Mouse (Mus musculus) left cerebral cortex, adult 9 months (tissue): ENCODE results near the gene Slc25a26.

Experiments used
- DNase-seq, 2 experiments: peaks; one replicate each; pipeline ENCODE4 v3.0.0; 2022; ENCODE audit warnings: low spot score in 2 of 2

Slc25a26 gene

DNA sequence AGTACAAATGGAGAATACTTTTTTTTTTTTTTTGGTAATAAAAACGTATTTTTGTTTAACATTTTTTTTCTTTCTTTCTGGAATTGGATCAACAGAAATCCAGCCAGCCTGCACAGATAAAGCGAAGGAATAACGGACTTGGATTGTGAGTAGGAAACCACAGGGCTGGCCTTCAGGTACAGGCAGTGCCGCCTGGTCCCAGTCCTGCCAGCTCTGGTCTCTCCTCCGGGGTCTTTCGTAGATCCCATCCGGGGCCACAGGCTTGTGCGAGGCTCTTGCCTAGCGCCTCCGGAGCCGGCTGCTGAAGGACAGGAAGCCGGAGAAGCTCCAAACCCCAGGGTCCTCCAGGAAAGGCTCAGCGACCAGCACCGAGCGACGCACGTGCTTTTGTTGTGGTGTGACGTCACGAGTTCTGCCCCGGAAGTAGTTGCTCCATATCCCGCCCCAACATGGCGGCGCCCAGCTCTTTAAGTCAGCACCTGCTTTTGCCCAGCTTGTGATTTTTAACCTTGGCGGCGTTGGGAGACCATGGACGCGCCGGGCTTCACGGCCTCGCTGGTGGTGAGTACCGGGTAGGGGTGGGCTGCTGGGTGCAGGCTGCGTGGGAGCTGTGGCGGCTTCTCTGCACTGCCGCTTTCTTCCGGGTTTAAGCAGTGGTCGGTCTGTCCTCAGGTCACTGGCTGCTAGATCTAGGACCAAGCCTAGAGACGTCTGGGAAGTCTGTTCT is at the start of gene Slc25a26:
Slc25a26 (plus strand) TSS at position 435 of the 727 bp plus-strand sequence.
- DNase-seq: peak; percentile 79 to 92

DNA sequence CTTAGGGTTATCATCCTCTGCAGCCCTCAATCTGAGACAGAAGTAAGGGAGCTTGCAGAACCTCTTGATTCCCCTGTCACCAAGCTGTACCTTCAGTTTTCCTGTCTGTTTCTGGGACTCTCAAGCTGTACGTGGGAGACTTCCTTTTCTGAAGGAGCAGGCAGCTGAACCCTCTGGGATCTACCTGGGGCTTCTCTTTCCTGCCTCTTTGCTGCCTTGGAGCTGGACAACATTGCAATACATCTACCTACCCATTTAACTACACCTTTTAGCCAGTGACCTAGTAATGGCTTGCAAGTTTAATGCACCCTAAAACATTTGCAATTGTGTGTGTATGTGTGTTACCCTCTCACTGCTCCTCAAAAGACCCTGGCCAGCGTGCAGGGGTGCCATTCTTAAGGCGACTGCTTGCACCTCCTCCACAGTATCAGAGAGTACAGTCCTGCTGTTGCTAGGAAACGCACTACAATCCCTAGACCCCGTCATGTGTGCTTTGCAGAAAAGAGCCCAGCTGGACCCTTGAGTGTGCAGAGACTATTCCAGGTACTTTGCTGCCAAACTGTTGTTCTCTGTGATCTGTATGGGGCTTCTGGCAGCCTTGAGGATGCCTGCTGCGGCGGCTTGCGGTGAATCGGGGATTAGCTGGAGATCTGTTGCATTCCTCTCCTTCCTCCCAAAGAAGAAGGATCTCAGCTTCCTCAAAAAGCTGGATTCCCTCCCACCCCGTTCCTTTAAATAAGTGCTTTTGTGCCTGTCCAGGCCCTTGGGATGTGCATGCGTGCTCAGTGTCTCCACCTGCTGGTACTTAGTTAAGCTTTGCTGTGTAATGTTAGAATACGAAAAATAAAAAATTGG is 35.9 kb upstream of the Slc25a26 start:
- DNase-seq: peak; percentile 15 to 71

DNA sequence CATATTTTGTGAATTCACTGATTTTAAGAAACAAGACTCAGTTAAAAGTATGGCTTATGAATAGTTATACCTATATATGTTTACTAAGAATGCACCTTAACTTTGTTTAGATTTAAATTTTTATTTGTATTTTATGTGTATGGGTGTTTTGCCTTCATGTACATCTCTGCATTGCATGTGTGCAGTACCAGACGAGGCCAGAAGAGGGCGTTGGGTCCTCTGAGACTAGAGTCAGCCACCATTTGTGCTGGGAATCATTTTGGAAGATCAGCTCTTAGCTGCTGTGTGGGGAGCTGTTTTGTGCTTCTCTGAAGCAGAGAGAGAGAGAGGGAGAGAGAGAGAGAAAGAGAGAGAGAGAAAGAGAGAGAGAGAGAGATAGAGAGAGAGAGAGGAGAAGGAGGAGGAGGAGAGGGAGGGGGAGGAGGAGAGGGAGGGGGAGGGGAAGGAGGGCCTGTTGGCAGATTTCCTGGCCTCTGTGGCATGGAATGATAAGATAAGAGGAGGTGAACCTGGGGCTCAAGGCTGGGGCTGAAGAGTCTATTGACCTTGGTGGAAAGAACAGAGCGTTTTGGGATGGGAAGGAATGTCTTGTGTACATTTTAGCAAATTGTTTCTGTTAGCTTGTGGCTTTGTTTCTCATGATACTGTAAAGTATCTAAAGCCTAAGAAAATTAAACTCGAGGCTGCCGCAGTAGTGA is 33.5 kb upstream of the Slc25a26 start:
- no peak for DNase-seq

DNA sequence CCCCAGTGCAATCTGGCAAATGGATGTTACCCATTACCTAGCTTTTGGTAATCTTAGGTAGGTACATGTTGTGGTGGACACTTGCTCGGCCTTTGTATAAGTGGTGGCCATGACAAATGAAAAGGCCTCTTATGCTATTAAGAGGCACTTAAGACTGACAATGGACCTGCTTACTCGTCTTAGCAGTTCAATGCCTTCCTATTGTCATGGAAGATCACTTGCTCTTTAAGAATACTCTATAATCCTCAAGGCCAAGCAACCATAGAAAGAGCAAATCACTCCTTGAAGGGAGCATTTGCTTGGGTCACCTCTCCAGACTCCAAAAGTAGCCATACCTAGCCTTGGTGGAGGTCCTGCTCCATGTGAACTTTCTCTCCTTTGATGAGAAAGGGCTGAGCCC is 7.4 kb upstream of the Slc25a26 start:
- DNase-seq: no peak

DNA sequence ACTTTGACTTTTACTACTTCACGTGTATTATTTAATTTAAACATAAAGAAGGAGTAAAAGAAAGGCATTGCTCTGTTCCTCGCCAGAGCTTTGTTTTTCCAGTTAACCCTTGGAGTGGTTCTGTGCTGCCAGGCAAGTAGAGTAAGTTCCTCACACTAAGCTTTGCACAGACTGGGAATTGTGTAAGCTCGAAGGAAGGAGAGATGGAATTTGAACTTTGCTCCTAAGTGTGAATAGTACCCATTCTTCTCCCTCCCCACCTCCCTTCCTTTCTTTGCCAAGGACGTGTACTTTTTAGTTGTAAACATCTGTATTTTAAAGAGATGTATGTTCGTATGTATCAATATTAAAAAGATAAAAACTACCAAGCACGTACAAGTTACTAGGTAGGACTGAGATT is 3.8 kb downstream of the Slc25a26 start:
- no peak for DNase-seq

DNA sequence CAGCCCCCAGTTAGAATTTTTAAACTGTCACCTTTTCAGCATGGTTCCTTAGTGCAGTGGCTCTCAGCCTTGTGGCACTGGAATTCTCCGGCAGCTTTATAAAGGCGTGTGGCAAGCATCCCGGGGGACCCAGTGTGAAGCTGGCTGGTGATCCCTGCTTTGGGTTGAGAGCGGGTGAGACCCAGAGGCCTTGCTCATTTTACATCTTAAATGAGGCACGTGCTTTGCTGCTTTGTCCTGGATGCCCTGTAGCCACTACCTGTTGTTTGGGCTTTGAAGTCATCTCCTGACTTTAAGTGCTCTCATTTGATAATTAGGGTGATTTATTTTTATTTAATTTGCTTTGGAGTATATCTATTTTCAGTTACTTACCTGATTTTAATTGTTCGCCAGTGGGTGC is 7.8 kb downstream of the Slc25a26 start:
- no peak for DNase-seq

DNA sequence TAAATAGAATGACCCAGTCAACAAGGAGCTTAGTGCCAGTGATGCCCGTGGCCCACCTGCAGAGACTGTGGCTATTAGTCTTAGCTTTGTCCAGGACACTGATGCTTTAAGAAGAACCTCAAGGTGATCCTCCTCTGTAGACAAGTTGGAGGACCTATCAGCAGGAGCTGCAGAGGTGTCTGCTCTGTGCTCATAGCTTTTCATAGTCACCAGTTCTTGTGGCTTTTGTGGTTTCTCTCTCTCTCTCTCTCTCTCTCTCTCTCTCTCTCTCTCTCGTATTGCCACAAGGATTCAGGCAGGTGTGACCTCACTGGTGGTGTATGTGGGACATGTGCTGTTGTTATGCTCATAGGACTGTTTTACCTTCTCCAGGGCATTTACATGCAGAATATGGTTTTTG is 8.7 kb downstream of the Slc25a26 start:
- no peak for DNase-seq

DNA sequence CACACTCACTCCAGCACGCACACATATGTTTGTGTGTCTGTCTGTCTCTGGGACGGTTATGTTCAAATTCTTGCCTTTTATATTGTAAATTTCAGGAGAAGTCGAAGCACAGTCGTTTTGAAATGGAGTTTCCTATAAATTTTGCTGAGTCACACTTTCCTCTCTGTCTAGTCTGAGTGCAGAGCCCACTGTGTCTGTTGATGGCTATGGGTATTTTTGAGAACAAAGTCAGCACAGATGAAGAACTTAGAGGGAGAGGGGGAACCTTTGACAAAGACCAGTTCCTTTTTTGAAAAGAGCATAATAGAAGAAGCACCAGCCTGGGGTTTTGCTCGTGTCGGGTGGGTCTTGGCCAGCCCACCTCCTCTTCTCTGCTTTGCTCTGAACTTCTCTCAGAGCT is 9.1 kb downstream of the Slc25a26 start:
- no peak for DNase-seq

DNA sequence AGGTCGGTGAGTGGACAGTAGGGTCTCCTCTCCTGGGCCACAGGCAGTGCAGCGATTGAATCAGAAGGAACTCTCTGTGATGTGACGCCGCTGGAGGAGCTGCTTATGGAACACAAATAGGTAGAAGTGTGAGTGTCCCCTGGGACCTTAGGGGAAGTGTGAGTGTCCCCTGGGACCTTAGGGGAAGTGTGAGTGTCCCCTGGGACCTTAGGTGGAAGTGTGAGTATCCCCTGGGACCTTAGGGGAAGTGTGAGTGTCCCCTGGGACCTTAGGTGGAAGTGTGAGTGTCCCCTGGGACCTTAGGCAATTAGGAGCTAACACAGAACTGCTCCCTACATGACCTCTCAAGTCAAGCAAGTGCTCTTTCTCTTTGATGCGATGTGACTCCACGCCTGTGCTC is 18.0 kb downstream of the Slc25a26 start:
- no peak for DNase-seq

DNA sequence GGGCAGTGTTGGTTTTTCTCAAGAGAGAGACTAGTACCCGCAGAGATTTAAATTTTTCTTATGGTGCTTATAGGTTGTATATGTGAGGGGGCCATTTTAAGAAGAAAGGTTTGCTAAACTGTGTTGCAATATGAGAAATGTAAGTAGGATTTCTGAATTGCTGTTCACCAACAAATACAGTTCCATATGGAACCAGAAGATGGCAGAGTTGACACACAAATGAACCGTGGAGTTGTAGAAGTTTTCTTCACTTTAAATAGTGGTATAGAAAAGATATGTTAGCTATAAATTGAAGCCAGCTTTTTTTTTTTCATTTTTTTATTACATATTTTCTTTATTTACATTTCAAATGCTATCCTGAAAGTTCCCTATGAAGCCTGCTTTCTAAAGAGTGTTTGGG is 24.2 kb downstream of the Slc25a26 start:
- peak in 1 of 2 experiments; percentile 27 for DNase-seq

DNA sequence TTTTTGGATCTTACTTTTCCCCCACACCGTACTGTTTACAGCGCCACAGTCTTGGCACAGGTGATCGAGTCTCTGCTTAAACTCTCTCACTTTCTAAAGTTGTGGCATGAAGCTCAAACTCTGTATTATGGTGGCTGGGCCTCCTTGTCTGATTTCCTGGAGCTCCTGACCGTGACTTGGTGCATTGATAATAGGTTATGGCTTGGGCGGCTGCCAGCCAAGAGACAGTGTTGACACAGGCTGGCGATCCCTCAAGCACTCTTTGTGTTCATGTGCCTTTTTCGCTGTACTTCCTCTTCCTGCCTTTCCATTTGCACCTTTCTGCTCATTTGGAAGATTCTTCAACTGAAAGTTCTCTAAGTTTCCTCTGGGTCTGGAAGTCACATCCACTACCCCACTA is 30.6 kb downstream of the Slc25a26 start:
- no peak for DNase-seq

DNA sequence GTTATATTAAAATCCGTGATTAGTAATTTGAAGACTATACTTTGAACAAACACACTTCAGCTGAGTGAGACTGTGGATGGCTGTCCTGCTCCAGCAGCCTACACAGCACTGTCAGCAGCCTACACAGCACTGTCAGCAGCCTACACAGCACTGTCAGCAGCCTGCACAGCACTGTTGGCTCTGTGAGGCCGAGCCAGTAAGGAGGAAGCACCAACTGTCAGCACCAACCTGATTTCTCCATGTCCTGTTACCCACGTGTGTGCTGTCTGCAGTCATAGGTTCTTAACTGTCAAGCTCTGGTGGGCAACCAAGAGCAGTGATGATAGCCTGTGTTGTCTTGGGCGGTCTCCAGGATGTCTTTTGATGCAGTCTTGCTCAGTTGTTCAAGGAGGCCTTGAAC is 32.0 kb downstream of the Slc25a26 start:
- no peak for DNase-seq

DNA sequence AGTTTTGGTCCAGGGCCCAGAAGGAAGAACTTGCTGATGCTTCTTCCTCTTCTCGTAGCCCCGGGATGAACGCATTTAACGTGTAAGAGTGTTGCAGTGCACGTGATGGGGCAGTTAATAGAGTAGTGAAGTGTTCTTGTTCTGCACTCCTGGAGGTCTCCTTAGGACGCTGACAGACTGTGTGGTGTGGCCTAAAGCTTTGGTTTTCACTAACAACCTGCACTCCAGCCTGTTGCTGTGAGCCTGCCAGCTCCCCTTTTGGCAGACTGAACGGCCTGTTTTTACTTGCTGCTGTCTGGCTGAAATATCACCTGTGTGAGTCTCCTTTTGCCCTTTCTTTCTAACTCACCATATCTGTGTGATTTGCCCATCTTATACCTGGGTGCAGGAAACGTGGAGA is 36.3 kb downstream of the Slc25a26 start:
- no peak for DNase-seq

DNA sequence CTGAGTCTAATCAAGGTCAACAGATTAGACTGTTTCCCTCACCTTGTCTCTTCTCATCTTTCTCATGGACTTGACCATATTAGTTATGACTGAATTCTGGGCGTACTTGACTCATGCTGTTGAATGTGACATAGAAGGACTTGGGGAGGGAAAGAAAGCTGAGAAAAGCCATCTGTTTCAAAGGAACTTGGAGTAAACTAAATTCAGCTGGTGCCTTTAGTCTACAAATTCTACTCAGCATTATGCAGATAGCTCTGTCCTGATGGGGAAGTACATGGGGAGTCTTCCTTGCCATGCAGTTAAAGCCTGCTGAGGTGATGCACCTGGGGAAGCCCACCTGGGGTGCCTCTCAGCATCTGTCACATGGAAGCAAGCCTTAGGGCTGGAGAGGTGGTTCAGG is 37.5 kb downstream of the Slc25a26 start:
- DNase-seq: no peak

DNA sequence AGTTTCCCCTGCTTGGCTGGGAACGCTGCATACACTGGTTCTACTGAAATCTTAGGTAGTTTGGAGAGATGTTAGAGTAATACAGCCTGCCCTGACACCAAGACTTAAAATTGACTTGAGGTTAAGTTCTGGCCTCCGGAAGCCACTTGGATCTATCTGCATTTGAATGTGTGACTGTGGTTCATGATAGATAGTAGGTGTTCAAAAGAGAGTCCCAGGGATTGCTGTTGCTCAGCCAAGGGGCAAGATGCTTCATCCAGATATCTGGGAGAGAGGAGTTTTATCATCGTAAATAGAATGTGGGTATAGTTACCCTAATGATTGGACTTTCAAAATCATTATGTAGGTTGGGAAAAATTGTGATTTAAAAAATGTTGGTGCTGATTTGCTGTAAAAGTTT is 40.0 kb downstream of the Slc25a26 start:
- DNase-seq: no peak

DNA sequence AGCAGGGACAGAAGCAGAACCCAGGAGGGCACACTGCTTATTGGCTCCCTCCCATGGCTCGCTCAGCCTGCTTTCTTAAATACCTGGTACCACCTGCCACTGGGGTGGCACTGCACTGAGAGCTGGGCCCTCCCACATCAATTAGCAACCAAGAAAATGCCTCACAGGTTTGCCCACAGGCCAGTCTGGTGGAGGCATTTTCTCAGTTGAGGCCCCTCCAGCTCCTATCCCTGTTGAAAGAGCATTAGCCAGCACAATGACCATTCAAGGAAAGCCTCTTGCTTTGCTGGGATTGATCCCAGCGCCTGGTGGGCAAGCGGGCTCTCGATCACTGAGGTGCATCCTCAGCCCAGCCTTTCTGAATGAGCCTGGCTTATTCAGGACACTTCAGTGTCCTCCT is 40.5 kb downstream of the Slc25a26 start:
- no peak for DNase-seq

DNA sequence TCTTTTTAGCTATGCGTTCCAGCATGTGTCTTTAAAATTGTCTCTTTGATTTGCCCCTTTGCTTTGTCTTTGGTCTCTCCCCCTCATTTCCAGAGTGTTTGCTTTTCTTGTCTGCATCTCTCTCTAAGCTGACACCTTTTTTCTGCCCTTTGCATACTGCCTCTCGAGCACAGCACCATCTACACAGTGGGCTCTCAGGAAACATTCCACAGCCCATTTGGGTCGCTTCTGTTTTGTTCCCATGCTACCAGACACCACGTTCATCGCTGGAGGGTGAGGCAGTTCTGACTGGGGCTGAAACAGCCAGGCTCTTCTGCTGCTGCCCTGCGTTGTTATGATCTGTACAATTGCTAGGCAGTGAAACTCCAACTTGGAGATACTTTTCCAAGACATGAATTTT is 41.0 kb downstream of the Slc25a26 start:
- DNase-seq: no peak

DNA sequence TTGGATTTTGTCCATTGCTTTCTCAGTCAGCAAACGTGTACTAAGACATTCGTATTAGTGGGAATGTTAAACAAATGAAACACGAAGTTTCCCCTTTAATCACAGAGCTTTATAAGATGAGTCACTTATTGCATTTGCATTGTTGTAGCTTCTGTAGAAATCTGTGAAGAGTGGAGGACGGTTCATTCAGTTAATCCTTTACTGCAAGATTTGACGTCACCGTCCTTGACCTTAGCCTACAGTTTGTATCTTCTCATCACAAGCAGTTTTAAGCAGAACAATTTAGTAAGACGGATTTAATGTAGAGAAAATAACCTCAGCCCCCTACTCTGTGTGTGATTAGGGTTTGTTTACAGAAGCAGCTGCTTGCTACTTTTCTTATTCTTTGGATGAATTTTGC is 41.7 kb downstream of the Slc25a26 start:
- no peak for DNase-seq

DNA sequence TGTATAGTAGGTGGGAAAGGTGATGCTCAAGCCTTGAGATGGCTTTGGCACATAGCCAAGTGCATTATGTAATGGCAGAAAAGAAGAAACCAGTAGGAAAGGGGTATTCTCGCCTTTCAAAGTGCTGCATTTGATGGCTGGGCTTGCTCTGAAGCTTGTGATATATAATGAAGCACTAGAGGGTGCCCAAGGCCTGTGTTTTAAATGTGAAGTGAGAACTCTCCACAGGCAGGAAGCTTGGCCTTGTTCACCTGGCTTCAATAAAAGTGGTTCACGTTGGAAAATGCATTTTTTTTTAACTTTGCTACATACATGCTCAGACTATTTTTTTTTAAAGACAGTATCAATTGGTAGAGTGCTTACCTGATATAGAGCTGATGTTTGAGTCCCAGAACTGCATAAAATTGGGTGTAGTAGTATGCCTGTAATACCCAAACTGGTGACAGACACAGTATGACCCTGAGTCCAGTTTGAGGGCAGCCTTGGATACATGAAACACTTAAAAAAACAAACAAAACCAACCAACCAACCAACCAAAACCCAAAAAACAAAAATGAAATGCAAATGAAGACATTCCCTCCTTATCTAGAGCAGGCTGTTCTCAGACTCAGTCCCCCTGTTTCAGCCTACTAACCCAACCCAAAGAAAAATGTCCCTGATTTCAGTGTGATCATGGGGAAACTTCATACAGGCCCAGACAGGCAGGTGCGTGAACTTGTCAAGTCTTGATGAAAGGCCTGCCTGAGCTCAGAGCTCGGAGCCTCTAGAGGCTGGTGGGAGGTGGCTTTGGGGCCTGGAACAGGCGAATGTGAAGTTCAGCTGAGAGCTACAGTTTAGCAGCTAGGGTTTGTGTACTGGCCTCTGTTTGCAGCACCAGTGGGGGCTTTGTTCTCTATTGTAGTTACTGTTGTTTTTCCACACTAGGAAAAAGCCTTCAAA is 44.0 kb downstream of the Slc25a26 start:
- DNase-seq: peak in 1 of 2 experiments; percentile 72

DNA sequence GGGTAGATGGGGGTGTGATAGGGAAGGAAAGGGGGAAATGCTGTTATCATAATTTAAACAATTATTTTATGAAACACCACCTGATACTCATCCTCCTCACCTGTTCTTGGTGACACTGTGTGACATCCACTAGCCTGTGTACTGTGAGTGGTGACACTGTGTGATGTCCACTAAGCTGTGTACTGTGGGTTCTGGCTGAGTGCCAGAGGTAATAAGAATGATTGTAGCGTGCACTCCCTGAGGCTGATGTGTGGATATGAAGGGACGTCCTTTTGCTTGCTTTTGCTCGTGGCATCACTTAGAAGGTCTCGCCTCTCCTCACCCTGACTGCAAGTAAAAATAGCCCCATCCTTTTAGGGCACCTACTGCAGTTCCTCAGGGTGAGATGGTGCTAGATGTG is 47.1 kb downstream of the Slc25a26 start:
- no peak for DNase-seq

DNA sequence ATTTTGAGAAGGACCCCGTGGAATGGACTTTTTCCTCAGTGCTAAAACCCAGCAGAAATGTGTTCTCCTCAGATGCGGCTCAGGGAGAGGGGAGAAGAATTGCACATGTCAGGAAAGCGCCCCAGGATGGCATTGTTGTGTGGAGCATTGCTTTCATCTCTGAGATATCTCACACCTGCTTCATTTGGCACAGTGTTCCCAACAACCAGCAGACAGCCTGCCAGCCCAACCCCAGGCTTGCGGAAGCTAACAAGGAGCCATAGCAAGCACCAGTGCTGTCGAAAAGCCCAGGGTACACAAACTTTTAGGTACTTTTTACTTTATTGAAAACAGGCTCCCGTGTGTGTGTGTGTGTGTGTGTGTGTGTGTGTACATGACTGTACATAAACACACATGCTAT is 50.2 kb downstream of the Slc25a26 start:
- DNase-seq: no peak

DNA sequence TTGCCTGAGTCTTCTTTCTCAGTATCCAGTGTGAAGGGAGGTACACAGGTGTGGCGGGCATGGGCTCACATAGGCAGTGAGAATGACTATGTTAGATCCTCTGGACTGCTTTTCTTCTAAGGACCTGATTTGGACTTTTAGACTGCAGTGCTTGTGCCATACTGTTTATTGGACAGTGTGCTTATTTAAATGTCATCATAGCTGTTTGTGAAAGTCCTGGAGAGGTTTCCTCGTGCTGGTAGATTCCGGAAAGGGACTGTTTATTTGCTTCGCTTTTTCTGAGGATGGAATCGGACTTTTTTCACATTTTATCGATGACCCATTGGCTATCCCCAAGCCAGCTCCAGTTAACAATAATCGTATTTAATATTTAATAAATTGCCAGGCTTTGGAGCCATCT is 50.7 kb downstream of the Slc25a26 start:
- DNase-seq: no peak
